Mouse (Mus musculus): ENCODE results near the gene Tnfsf14. TPM values are rescaled to one million over a fixed set of nuclear protein-coding genes. Genes with fewer than 3 reads are reported as not detected.

Tnfsf14 gene
- polyA plus RNA-seq, 1 experiment: 1.9 TPM

- Histone ChIP-seq H3K4me1 (ENCODE audit: control insufficient read depth, insufficient read depth, low read length) (peaks cover 12% of the 10 kb centered on the region), H3K4me3 (replicated peaks; ENCODE audit: extremely low read depth, low read depth, low read length) (no peak overlapping the region)
- 74% methylated on average over 3 of the region's 3 CpGs for WGBS
- no peak for DNase-seq
- TF ChIP-seq CTCF (IDR thresholded peaks at IDR 0.05; ENCODE audit: insufficient read depth, low read length) (no peak), POLR2A (IDR thresholded peaks at IDR 0.05; ENCODE audit: borderline replicate concordance, extremely low read depth, low read depth, low read length) (no peak)
Observed at GRCm38 (mm10) chr17:57228873-57229272, 34.9 kb upstream of the Tnfsf14 start.

GRCm38 (mm10) chr17:57228014-57228413, 34.0 kb upstream of the Tnfsf14 start, which contains the start of gene C3:
Gene C3 (minus strand): TSS chr17:57228136.
- peak; percentile 65 for DNase-seq
- TF ChIP-seq CTCF (IDR thresholded peaks at IDR 0.05; ENCODE audit: insufficient read depth, low read length) (no peak), POLR2A (IDR thresholded peaks at IDR 0.05; ENCODE audit: borderline replicate concordance, extremely low read depth, low read depth, low read length) (peak; percentile 44; the same call in 1 of the 2 replicates)
- 37% methylated on average over 3 of the region's 3 CpGs for WGBS
- Histone ChIP-seq H3K4me3 (replicated peaks; ENCODE audit: extremely low read depth, low read depth, low read length) (peak within 1 kb of the TSS; percentile 64), H3K4me1 (ENCODE audit: control insufficient read depth, insufficient read depth, low read length) (peaks cover 12% of the 10 kb centered on the region)

GRCm38 (mm10) chr17:57227468-57227867, 33.5 kb upstream of the Tnfsf14 start:
- no peak for DNase-seq
- H3K4me1 ChIP-seq (ENCODE audit: control insufficient read depth, insufficient read depth, low read length): peaks cover 12% of the 10 kb centered on the region
- WGBS: 81% methylated on average over 2 of the region's 2 CpGs
- TF ChIP-seq POLR2A (IDR thresholded peaks at IDR 0.05; ENCODE audit: borderline replicate concordance, extremely low read depth, low read depth, low read length) (no peak), CTCF (IDR thresholded peaks at IDR 0.05; ENCODE audit: insufficient read depth, low read length) (no peak)
- H3K4me3 ChIP-seq (replicated peaks; ENCODE audit: extremely low read depth, low read depth, low read length): peak overlapping the region; percentile 64

- WGBS: 61% methylated on average over 9 of the region's 9 CpGs
- TF ChIP-seq CTCF (IDR thresholded peaks at IDR 0.05; ENCODE audit: insufficient read depth, low read length): no peak
- TF ChIP-seq POLR2A (IDR thresholded peaks at IDR 0.05; ENCODE audit: borderline replicate concordance, extremely low read depth, low read depth, low read length): no peak
- no peak for DNase-seq
Observed at GRCm38 (mm10) chr17:57223313-57223712, 29.3 kb upstream of the Tnfsf14 start.

GRCm38 (mm10) chr17:57221911-57222310, 27.9 kb upstream of the Tnfsf14 start:
- no peak for TF ChIP-seq CTCF (IDR thresholded peaks at IDR 0.05; ENCODE audit: insufficient read depth, low read length)
- no peak for TF ChIP-seq POLR2A (IDR thresholded peaks at IDR 0.05; ENCODE audit: borderline replicate concordance, extremely low read depth, low read depth, low read length)
- Histone ChIP-seq H3K4me1 (ENCODE audit: control insufficient read depth, insufficient read depth, low read length) (no peaks in the 10 kb centered on the region), H3K4me3 (replicated peaks; ENCODE audit: extremely low read depth, low read depth, low read length) (no peak overlapping the region)
- 62% methylated on average over 4 of the region's 4 CpGs for WGBS
- no peak for DNase-seq

More at GRCm38 (mm10) chr17:57223313-57223712, 29.3 kb upstream of the Tnfsf14 start:
- H3K4me3 ChIP-seq (replicated peaks; ENCODE audit: extremely low read depth, low read depth, low read length): no peak overlapping the region
- H3K4me1 ChIP-seq (ENCODE audit: control insufficient read depth, insufficient read depth, low read length): peaks cover 2% of the 10 kb centered on the region; the same call in 1 of the 2 replicates

GRCm38 (mm10) chr17:57219884-57220207, 25.9 kb upstream of the Tnfsf14 start:
- 14% methylated on average over 3 of the region's 3 CpGs for WGBS
- TF ChIP-seq POLR2A (IDR thresholded peaks at IDR 0.05; ENCODE audit: borderline replicate concordance, extremely low read depth, low read depth, low read length) (no peak), CTCF (IDR thresholded peaks at IDR 0.05; ENCODE audit: insufficient read depth, low read length) (peak; percentile 38)
- no peak for DNase-seq
- Histone ChIP-seq H3K4me3 (replicated peaks; ENCODE audit: extremely low read depth, low read depth, low read length) (no peak overlapping the region), H3K4me1 (ENCODE audit: control insufficient read depth, insufficient read depth, low read length) (no peaks in the 10 kb centered on the region)

GRCm38 (mm10) chr17:57219167-57219883, 25.3 kb upstream of the Tnfsf14 start:
- 20% methylated on average over 11 of the region's 11 CpGs for WGBS
- TF ChIP-seq CTCF (IDR thresholded peaks at IDR 0.05; ENCODE audit: insufficient read depth, low read length) (peak; percentile 81), POLR2A (IDR thresholded peaks at IDR 0.05; ENCODE audit: borderline replicate concordance, extremely low read depth, low read depth, low read length) (no peak)
- no peak overlapping the region for H3K4me3 ChIP-seq (replicated peaks; ENCODE audit: extremely low read depth, low read depth, low read length)
- peak; percentile 78 for DNase-seq
- no peaks in the 10 kb centered on the region for H3K4me1 ChIP-seq (ENCODE audit: control insufficient read depth, insufficient read depth, low read length)

GRCm38 (mm10) chr17:57218335-57218900, 24.4 kb upstream of the Tnfsf14 start:
- no peak for DNase-seq
- WGBS: 63% methylated on average over 12 of the region's 12 CpGs
- H3K4me1 ChIP-seq (ENCODE audit: control insufficient read depth, insufficient read depth, low read length): no peaks in the 10 kb centered on the region
- no peak overlapping the region for H3K4me3 ChIP-seq (replicated peaks; ENCODE audit: extremely low read depth, low read depth, low read length)
- TF ChIP-seq POLR2A (IDR thresholded peaks at IDR 0.05; ENCODE audit: borderline replicate concordance, extremely low read depth, low read depth, low read length) (no peak), CTCF (IDR thresholded peaks at IDR 0.05; ENCODE audit: insufficient read depth, low read length) (no peak)

- DNase-seq: no peak
- Histone ChIP-seq H3K4me1 (ENCODE audit: control insufficient read depth, insufficient read depth, low read length) (no peaks in the 10 kb centered on the region), H3K4me3 (replicated peaks; ENCODE audit: extremely low read depth, low read depth, low read length) (no peak overlapping the region)
- no peak for TF ChIP-seq CTCF (IDR thresholded peaks at IDR 0.05; ENCODE audit: insufficient read depth, low read length)
- 49% methylated on average over 13 of the region's 13 CpGs for WGBS
Observed at GRCm38 (mm10) chr17:57214676-57215387, 20.9 kb upstream of the Tnfsf14 start.

All from lung, adult 2 months (tissue).